Mouse (Mus musculus) erythroblast, embryonic 14.5 days (primary cell): ENCODE results near the gene Pthlh. TPM values are rescaled to one million over a fixed set of nuclear protein-coding genes. Genes with fewer than 3 reads are reported as not detected.
"Not testable (repeated sequence)": the region's sequence is repeated elsewhere in the genome, so short reads cannot be mapped to it uniquely, and the experiment has no call there.

ENCODE experiments used
- H3K27me3 ChIP-seq: 2 replicates; pipeline ENCODE4 v1.6.1; 2012; ENCODE audit warnings: inconsistent platforms; ENCODE audit not compliant: control insufficient read depth
- H3K36me3 ChIP-seq: 2 replicates; pipeline ENCODE4 v1.6.1; 2012; ENCODE audit warnings: mild to moderate bottlenecking, inconsistent platforms; ENCODE audit not compliant: control insufficient read depth
- H3K4me1 ChIP-seq: 2 replicates; pipeline ENCODE4 v1.6.1; 2012; ENCODE audit warnings: inconsistent platforms; ENCODE audit not compliant: control insufficient read depth
- H3K4me3 ChIP-seq: replicated peaks from 2 replicates; pipeline ENCODE3; 2012; ENCODE audit warnings: moderate library complexity, mild to moderate bottlenecking, inconsistent platforms
- H3K9me3 ChIP-seq: 2 replicates; pipeline ENCODE4 v1.6.1; 2012; ENCODE audit warnings: low read length, inconsistent platforms, mixed read lengths; ENCODE audit not compliant: control insufficient read depth
- GATA1 ChIP-seq: IDR thresholded peaks from 2 replicates; pipeline ENCODE4 v1.6.1; 2012; ENCODE audit warnings: low read length, inconsistent platforms, mixed read lengths
- TAL1 ChIP-seq: IDR thresholded peaks from 3 replicates; pipeline ENCODE4 v1.6.1; 2012; ENCODE audit warnings: low read length, inconsistent platforms, mixed read lengths
- polyA plus RNA-seq: library from polyadenylated mRNA; stranded (reverse); fragments of >175 nt; gene quantifications from 2 replicates; pipeline ENCODE4 v1.2.3, GENCODE M21; 2012

The Pthlh gene
- not detected in 2 replicates for polyA plus RNA-seq

- Histone ChIP-seq H3K9me3 (no peaks in the 10 kb centered on the region), H3K4me3 (no peak within 1 kb of the TSS), H3K36me3 (no peaks in the 10 kb centered on the region), H3K27me3 (peaks cover 41% of the 10 kb centered on the region), H3K4me1 (no peaks in the 10 kb centered on the region)
- TF ChIP-seq GATA1 (no peak), TAL1 (no peak)
Measured at GRCm38 (mm10) chr6:147263587-147264565, at the start of gene Pthlh. Pthlh (minus strand) TSS chr6:147264183.

GRCm38 (mm10) chr6:147313331-147313730, 49.3 kb upstream of the Pthlh start:
- no peaks in the 10 kb centered on the region for H3K36me3 ChIP-seq
- H3K9me3 ChIP-seq, result no peaks in the 10 kb centered on the region
- no peak for TF ChIP-seq GATA1
- TF ChIP-seq TAL1, result no peak
- H3K27me3 ChIP-seq, result no peaks in the 10 kb centered on the region
- no peak overlapping the region for H3K4me3 ChIP-seq
- H3K4me1 ChIP-seq, result no peaks in the 10 kb centered on the region

GRCm38 (mm10) chr6:147310435-147310978, 46.5 kb upstream of the Pthlh start:
- Histone ChIP-seq H3K27me3 (no peaks in the 10 kb centered on the region), H3K36me3 (no peaks in the 10 kb centered on the region), H3K4me1 (no peaks in the 10 kb centered on the region), H3K4me3 (no peak overlapping the region), H3K9me3 (peaks cover 3% of the 10 kb centered on the region; the same call in 1 of the 2 replicates)
- TF ChIP-seq GATA1 (no peak), TAL1 (no peak)

- H3K4me3 ChIP-seq, result no peak overlapping the region
- no peaks in the 10 kb centered on the region for H3K4me1 ChIP-seq
- no peaks in the 10 kb centered on the region for H3K36me3 ChIP-seq
- no peak for TF ChIP-seq TAL1
- TF ChIP-seq GATA1, result no peak
- no peaks in the 10 kb centered on the region for H3K27me3 ChIP-seq
- H3K9me3 ChIP-seq, result peaks cover 3% of the 10 kb centered on the region; the same call in 1 of the 2 replicates
Measured at GRCm38 (mm10) chr6:147310035-147310434, 46.1 kb upstream of the Pthlh start.

GRCm38 (mm10) chr6:147304236-147304635, 40.3 kb upstream of the Pthlh start:
- not testable (repeated sequence) for H3K4me3 ChIP-seq, H3K9me3 ChIP-seq, H3K36me3 ChIP-seq, H3K27me3 ChIP-seq, H3K4me1 ChIP-seq

GRCm38 (mm10) chr6:147299607-147300006, 35.6 kb upstream of the Pthlh start:
- H3K4me1 ChIP-seq, result no peaks in the 10 kb centered on the region
- H3K36me3 ChIP-seq, result no peaks in the 10 kb centered on the region
- no peak overlapping the region for H3K4me3 ChIP-seq
- H3K27me3 ChIP-seq, result no peaks in the 10 kb centered on the region
- H3K9me3 ChIP-seq, result peaks cover 6% of the 10 kb centered on the region; the same call in 1 of the 2 replicates
- TF ChIP-seq GATA1 (no peak), TAL1 (no peak)

GRCm38 (mm10) chr6:147279309-147279708, 15.3 kb upstream of the Pthlh start:
- H3K4me1 ChIP-seq, result no peaks in the 10 kb centered on the region
- no peaks in the 10 kb centered on the region for H3K27me3 ChIP-seq
- no peak overlapping the region for H3K4me3 ChIP-seq
- H3K9me3 ChIP-seq, result no peaks in the 10 kb centered on the region
- H3K36me3 ChIP-seq, result no peaks in the 10 kb centered on the region
- TF ChIP-seq GATA1 (no peak), TAL1 (no peak)

GRCm38 (mm10) chr6:147268143-147268790, 4.3 kb upstream of the Pthlh start:
- Histone ChIP-seq H3K9me3 (no peaks in the 10 kb centered on the region), H3K4me1 (no peaks in the 10 kb centered on the region), H3K4me3 (no peak overlapping the region), H3K36me3 (no peaks in the 10 kb centered on the region), H3K27me3 (peaks cover 25% of the 10 kb centered on the region)
- TF ChIP-seq GATA1 (no peak), TAL1 (no peak)

- Histone ChIP-seq H3K36me3 (no peaks in the 10 kb centered on the region), H3K4me1 (no peaks in the 10 kb centered on the region), H3K27me3 (peaks cover 39% of the 10 kb centered on the region), H3K9me3 (no peaks in the 10 kb centered on the region), H3K4me3 (no peak overlapping the region)
- TF ChIP-seq TAL1, result no peak
- no peak for TF ChIP-seq GATA1
Measured at GRCm38 (mm10) chr6:147266466-147266865, 2.5 kb upstream of the Pthlh start.
